Mouse (Mus musculus): ENCODE data around the gene Steap4. TPM values are rescaled to one million over a fixed set of nuclear protein-coding genes. Genes with fewer than 3 reads are reported as not detected.
"Not testable (repeated sequence)": the region's sequence is repeated elsewhere in the genome, so short reads cannot be mapped to it uniquely, and the experiment has no call there.

Steap4 gene
- polyA plus RNA-seq (2016; fragmentation: Nextera tagmentation; extraction: Ambion mirVana), result 0.51 TPM in 1 of 2 replicates, not detected in the other

GRCm38 (mm10) chr5:7960176-7960575 is at the start of gene Steap4:
Steap4 (plus strand) TSS chr5:7960457.
- Histone ChIP-seq H3K36me3 (no peaks in the 10 kb centered on the region), H3K27ac (no peak within 1 kb of the TSS; the same call in 1 of the 2 replicates), H3K9me3 (replicated peaks) (no peaks in the 10 kb centered on the region), H3K4me3 (peak within 1 kb of the TSS; percentile 45), H3K4me1 (peaks cover 8% of the 10 kb centered on the region), H3K27me3 (ENCODE audit: low read depth, poor library complexity, severe bottlenecking) (0 out of 2 replicates have a peak, but pooled peaks cover 8% of the 10 kb centered on the region)
- 10% methylated on average over 20 of the region's 20 CpGs for WGBS
- DNase-seq (ENCODE audit: low spot score), result peak; percentile 55

- H3K9me3 ChIP-seq (replicated peaks), result no peaks in the 10 kb centered on the region
- no peaks in the 10 kb centered on the region for H3K27me3 ChIP-seq (ENCODE audit: low read depth, poor library complexity, severe bottlenecking)
- H3K4me3 ChIP-seq, result no peak overlapping the region
- WGBS, result 61% methylated on average over 3 of the region's 3 CpGs
- peak; percentile 35 for DNase-seq (ENCODE audit: low spot score)
- H3K4me1 ChIP-seq, result no peaks in the 10 kb centered on the region
- H3K27ac ChIP-seq, result no peak overlapping the region
- no peaks in the 10 kb centered on the region for H3K36me3 ChIP-seq
Observed at GRCm38 (mm10) chr5:7911975-7912374, 48.3 kb upstream of the Steap4 start.

GRCm38 (mm10) chr5:7917501-7918295 is 42.6 kb upstream of the Steap4 start:
- WGBS, result 89% methylated on average over 11 of the region's 11 CpGs
- Histone ChIP-seq H3K4me3 (no peak overlapping the region), H3K36me3 (no peaks in the 10 kb centered on the region), H3K27ac (no peak overlapping the region), H3K4me1 (no peaks in the 10 kb centered on the region), H3K27me3 (ENCODE audit: low read depth, poor library complexity, severe bottlenecking) (no peaks in the 10 kb centered on the region), H3K9me3 (replicated peaks) (no peaks in the 10 kb centered on the region)
- DNase-seq (ENCODE audit: low spot score), result no peak

- Histone ChIP-seq H3K4me3 (no peak overlapping the region), H3K27me3 (ENCODE audit: low read depth, poor library complexity, severe bottlenecking) (no peaks in the 10 kb centered on the region), H3K9me3 (replicated peaks) (no peaks in the 10 kb centered on the region), H3K4me1 (no peaks in the 10 kb centered on the region), H3K36me3 (no peaks in the 10 kb centered on the region), H3K27ac (no peak overlapping the region)
- no peak for DNase-seq (ENCODE audit: low spot score)
- 90% methylated on average over 5 of the region's 5 CpGs for WGBS
Observed at GRCm38 (mm10) chr5:7918296-7918579, 42.0 kb upstream of the Steap4 start.

DNA sequence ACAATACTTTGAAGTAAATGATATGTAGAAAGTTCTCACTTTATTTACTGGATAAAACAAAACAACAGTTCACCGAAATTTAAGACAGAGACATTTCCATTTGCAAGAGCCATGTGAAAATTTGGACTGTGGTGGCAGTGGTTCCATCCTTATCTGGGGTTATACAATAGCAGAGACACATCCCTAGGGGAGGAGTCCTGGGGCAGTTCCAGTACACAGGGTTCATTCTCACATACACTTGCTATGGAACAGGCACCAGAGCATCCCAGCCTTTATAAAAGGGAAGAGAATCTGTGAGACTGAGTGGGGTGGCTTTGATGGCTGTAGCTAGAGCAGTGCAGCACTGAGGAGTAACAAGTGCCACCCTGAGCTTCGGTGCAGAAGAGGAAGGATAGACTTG is 40.6 kb upstream of the Steap4 start:
- Histone ChIP-seq H3K9me3 (replicated peaks) (no peaks in the 10 kb centered on the region), H3K27ac (no peak overlapping the region), H3K36me3 (no peaks in the 10 kb centered on the region), H3K4me3 (no peak overlapping the region), H3K27me3 (ENCODE audit: low read depth, poor library complexity, severe bottlenecking) (no peaks in the 10 kb centered on the region), H3K4me1 (no peaks in the 10 kb centered on the region)
- 90% methylated on average over 2 of the region's 2 CpGs for WGBS
- DNase-seq (ENCODE audit: low spot score), result no peak

DNA sequence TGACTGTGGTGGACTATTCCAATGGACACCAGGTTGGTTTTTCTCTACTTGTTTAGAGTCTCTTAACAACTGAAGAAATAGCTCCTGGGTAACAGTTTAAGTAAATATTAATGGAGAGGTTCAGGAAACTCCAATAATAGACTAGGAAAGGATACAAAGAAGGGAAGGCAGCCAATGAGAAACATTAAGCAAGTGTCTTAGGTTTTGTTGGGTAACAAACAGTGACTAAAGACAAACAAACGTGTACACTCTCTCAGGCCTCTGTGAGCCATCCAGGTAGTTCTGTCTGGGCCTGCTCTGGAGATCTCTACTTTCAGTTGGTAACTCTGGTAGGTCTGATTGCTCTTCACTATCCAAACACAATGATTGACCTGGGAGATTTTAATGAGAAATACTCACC is 37.5 kb upstream of the Steap4 start:
- 88% methylated on average over 1 of the region's 1 CpGs for WGBS
- no peak for DNase-seq (ENCODE audit: low spot score)
- H3K36me3 ChIP-seq, result no peaks in the 10 kb centered on the region

DNA sequence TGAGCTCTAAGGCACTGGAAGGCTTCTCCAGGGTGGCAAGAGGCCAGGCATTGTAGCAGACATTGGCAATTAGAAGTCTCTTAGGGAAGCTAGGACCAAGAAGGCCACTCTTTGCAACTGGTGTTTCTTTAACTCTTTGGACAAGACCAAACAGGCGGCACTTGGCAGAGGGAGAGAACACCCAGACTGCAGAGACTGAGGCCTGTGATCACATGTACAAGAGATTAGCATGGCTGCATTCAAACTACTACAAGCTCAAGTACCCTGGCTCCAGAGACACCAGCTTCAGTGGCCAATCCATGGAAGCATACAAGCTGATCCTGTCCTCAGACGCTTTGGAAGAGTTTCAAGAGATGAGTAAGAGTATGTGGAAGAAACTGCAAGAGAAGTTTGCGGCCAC is 36.6 kb upstream of the Steap4 start:
- H3K4me3 ChIP-seq, result no peak overlapping the region
- no peak overlapping the region for H3K27ac ChIP-seq
- no peaks in the 10 kb centered on the region for H3K27me3 ChIP-seq (ENCODE audit: low read depth, poor library complexity, severe bottlenecking)
- DNase-seq (ENCODE audit: low spot score), result no peak
- H3K4me1 ChIP-seq, result no peaks in the 10 kb centered on the region
- WGBS, result 93% methylated on average over 3 of the region's 3 CpGs
- no peaks in the 10 kb centered on the region for H3K9me3 ChIP-seq (replicated peaks)
- H3K36me3 ChIP-seq, result no peaks in the 10 kb centered on the region

More for the DNA sequence above, 37.5 kb upstream of the Steap4 start:
- Histone ChIP-seq H3K27ac (no peak overlapping the region), H3K27me3 (ENCODE audit: low read depth, poor library complexity, severe bottlenecking) (no peaks in the 10 kb centered on the region), H3K4me3 (no peak overlapping the region), H3K4me1 (no peaks in the 10 kb centered on the region), H3K9me3 (replicated peaks) (no peaks in the 10 kb centered on the region)

- Histone ChIP-seq H3K9me3 (replicated peaks) (no peaks in the 10 kb centered on the region), H3K27me3 (ENCODE audit: low read depth, poor library complexity, severe bottlenecking) (no peaks in the 10 kb centered on the region), H3K4me1 (no peaks in the 10 kb centered on the region), H3K27ac (no peak overlapping the region), H3K36me3 (no peaks in the 10 kb centered on the region), H3K4me3 (no peak overlapping the region)
- 85% methylated on average over 5 of the region's 5 CpGs for WGBS
- DNase-seq (ENCODE audit: low spot score), result no peak
Observed at GRCm38 (mm10) chr5:7932234-7933221, 27.7 kb upstream of the Steap4 start.

DNA sequence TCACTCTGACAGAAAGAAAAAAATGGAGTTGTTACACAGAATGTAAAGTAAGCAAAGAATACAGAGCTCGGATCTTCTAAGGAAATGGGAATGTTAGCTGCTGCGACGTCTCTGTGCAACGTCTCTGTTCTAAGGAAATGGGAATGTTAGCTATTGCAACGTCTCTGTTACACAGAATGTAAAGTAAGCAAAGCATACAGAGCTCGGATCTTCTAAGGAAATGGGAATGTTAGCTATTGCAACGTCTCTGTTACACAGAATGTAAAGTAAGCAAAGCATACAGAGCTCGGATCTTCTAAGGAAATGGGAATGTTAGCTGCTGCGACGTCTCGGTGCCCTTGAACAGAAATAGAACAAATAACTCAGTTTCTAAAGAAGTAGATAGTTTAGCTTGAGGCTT is 26.8 kb upstream of the Steap4 start:
- H3K4me1 ChIP-seq; H3K27ac ChIP-seq; H3K27me3 ChIP-seq (ENCODE audit: low read depth, poor library complexity, severe bottlenecking); H3K9me3 ChIP-seq (replicated peaks); H3K4me3 ChIP-seq; H3K36me3 ChIP-seq; DNase-seq (ENCODE audit: low spot score): not testable (repeated sequence)
- 88% methylated on average over 11 of the region's 11 CpGs for WGBS

GRCm38 (mm10) chr5:7933933-7934675 is 26.2 kb upstream of the Steap4 start:
- no peak for DNase-seq (ENCODE audit: low spot score)
- H3K9me3 ChIP-seq (replicated peaks), result no peaks in the 10 kb centered on the region
- H3K4me1 ChIP-seq, result no peaks in the 10 kb centered on the region
- WGBS, result 93% methylated on average over 2 of the region's 2 CpGs
- H3K27ac ChIP-seq, result no peak overlapping the region
- H3K4me3 ChIP-seq, result no peak overlapping the region
- no peaks in the 10 kb centered on the region for H3K27me3 ChIP-seq (ENCODE audit: low read depth, poor library complexity, severe bottlenecking)
- H3K36me3 ChIP-seq, result no peaks in the 10 kb centered on the region

DNA sequence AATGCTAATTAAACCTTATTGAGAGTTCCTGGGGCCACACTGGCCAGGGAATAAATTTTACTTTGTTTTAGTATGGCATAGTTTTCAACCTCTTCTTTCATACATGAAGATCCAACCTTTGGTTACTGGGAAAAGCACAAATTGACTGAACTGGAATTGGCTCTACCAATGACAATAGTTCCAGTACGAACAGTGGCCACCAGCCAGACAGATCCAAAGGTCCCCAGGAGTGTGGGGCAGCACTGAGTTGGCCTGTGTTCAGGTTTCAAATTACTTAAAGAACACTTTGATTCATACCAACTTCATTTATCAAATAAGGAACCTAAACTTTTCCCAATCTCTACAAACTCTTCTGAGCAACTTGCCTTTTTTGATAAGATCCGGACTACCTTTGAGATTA is 5.4 kb upstream of the Steap4 start:
- Histone ChIP-seq H3K4me1 (no peaks in the 10 kb centered on the region; the same call in 1 of the 2 replicates), H3K4me3 (no peak overlapping the region), H3K36me3 (no peaks in the 10 kb centered on the region), H3K27ac (no peak overlapping the region), H3K9me3 (replicated peaks) (no peaks in the 10 kb centered on the region), H3K27me3 (ENCODE audit: low read depth, poor library complexity, severe bottlenecking) (0 out of 2 replicates have a peak, but pooled peaks cover 4% of the 10 kb centered on the region)
- DNase-seq (ENCODE audit: low spot score), result no peak
- WGBS, result 87% methylated on average over 2 of the region's 2 CpGs

DNA sequence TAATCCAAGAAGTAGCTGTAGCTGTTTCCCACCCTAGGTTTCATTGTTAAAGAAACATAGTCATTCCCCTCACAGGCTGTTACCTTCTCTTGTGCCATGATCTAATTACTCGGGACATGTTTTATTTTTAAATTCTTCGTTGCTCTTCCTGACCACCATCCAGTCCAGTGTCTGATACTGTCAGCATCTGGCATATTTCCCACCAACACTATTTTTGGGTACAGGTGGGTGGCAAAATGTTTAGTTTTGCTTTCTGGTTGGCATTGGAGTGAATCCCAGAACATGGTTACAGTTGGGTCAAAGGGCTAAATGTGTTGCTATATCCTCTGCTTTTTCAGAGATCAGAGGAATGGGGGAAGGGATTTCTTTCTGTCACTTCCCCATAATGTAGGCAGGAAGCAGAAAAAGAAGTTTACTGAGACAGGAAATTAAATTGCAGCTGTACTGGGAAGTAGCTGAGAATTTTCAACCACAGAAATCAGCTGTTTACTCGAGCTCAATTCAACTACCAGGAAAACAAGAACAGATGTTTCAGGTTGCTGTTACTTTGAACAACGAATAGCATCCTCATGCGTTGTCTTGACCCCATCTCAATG is 4.8 kb upstream of the Steap4 start:
- 77% methylated on average over 5 of the region's 5 CpGs for WGBS
- DNase-seq (ENCODE audit: low spot score), result no peak
- 0 out of 2 replicates have a peak, but pooled peaks cover 8% of the 10 kb centered on the region for H3K27me3 ChIP-seq (ENCODE audit: low read depth, poor library complexity, severe bottlenecking)
- H3K9me3 ChIP-seq (replicated peaks), result no peaks in the 10 kb centered on the region
- no peak overlapping the region for H3K4me3 ChIP-seq
- H3K27ac ChIP-seq, result no peak overlapping the region
- peaks cover 6% of the 10 kb centered on the region for H3K4me1 ChIP-seq
- no peaks in the 10 kb centered on the region for H3K36me3 ChIP-seq

All from limb, embryonic 10.5 days (tissue).